Mouse (Mus musculus): ENCODE measurements around the gene Luc7l2. TPM values are rescaled to one million over a fixed set of nuclear protein-coding genes. Genes with fewer than 3 reads are reported as not detected.
A peak's percentile ranks its signal among the peaks of the same experiment; 100 is the strongest.

Gene Luc7l2
- total RNA-seq, 2 experiments from 2014 or later = 143 to 159 TPM

GRCm38 (mm10) chr6:38643039-38643438 is 91.9 kb downstream of the Luc7l2 start:
- no peak for ATAC-seq (ENCODE audit: poor library complexity, severe bottlenecking)

- ATAC-seq (ENCODE audit: poor library complexity, severe bottlenecking) = no peak
Measured at GRCm38 (mm10) chr6:38649545-38649944, 98.4 kb downstream of the Luc7l2 start.

GRCm38 (mm10) chr6:38650263-38650937 is 99.3 kb downstream of the Luc7l2 start:
- peak; percentile 93 for ATAC-seq (ENCODE audit: poor library complexity, severe bottlenecking)

Other genes with a start within 250 kb of the Luc7l2 start
- gene Zc3hav1, start 196.7 kb upstream of the Luc7l2 start, total RNA-seq (2015) = 79.7 and 91.7 TPM in 2 replicates
- 74.0 and 79.3 TPM in 2 replicates for gene Zc3hav1, start 196.7 kb upstream of the Luc7l2 start, total RNA-seq (2017)
- gene Ttc26, start 169.9 kb upstream of the Luc7l2 start, total RNA-seq (2015) = 0.11 TPM in 1 of 2 replicates, not detected in the other
- 0.04 and 0.08 TPM in 2 replicates for gene Ttc26, start 169.9 kb upstream of the Luc7l2 start, total RNA-seq (2017)
- 28.5 and 28.9 TPM in 2 replicates for gene Ubn2, start 117.4 kb upstream of the Luc7l2 start, total RNA-seq (2015)
- 10.7 and 13.7 TPM in 2 replicates for gene Ubn2, start 117.4 kb upstream of the Luc7l2 start, total RNA-seq (2017)
- 48.0 and 66.4 TPM in 2 replicates for gene Fmc1, start 17.8 kb upstream of the Luc7l2 start, total RNA-seq (2015)
- gene Fmc1, start 17.8 kb upstream of the Luc7l2 start, total RNA-seq (2017) = 21.9 and 31.2 TPM in 2 replicates
- gene Klrg2, start 85.9 kb downstream of the Luc7l2 start, total RNA-seq (2015) = 0.11 TPM in 1 of 2 replicates, not detected in the other
- not detected in 2 replicates for gene Klrg2, start 85.9 kb downstream of the Luc7l2 start, total RNA-seq (2017)
- not detected in 2 replicates for gene Clec2l, start 111.7 kb downstream of the Luc7l2 start, total RNA-seq (2015)
- gene Clec2l, start 111.7 kb downstream of the Luc7l2 start, total RNA-seq (2017) = not detected in 2 replicates

All from megakaryocyte, adult 5-6 weeks (primary cell).